Mouse (Mus musculus) hindbrain, embryonic 12.5 days (tissue): Measurements from ENCODE around the gene Wnt9a. TPM values are rescaled to one million over a fixed set of nuclear protein-coding genes. Genes with fewer than 3 reads are reported as not detected.

ENCODE experiments used
- ATAC-seq: fragments of 200-750 bp; cut with Nextera tagmentation; 2 replicates; pipeline ENCODE4 v1.8.0; 2017; ENCODE audit warnings: moderate TSS enrichment; ENCODE audit not compliant: low FRiP score
- H3K27ac ChIP-seq: fragments of 300-500 bp; sonication (generic); 2 replicates; pipeline ENCODE4 v1.5.1; 2016; ENCODE audit warnings: mild to moderate bottlenecking
- H3K27me3 ChIP-seq: fragments of 300-500 bp; sonication (generic); 2 replicates; pipeline ENCODE4 v1.6.1; 2016; ENCODE audit warnings: mild to moderate bottlenecking
- H3K36me3 ChIP-seq: fragments of 300-500 bp; sonication (generic); 2 replicates; pipeline ENCODE4 v1.6.1; 2016; ENCODE audit warnings: mild to moderate bottlenecking
- H3K4me1 ChIP-seq: fragments of 300-500 bp; sonication (generic); 2 replicates; pipeline ENCODE4 v1.6.1; 2016
- H3K4me2 ChIP-seq: fragments of 300-500 bp; sonication (generic); replicated peaks from 2 replicates; pipeline ENCODE4 v1.6.1; 2016; ENCODE audit warnings: mild to moderate bottlenecking
- H3K4me3 ChIP-seq: fragments of 300-500 bp; sonication (generic); 2 replicates; pipeline ENCODE4 v1.5.1; 2016; ENCODE audit warnings: mild to moderate bottlenecking
- H3K9ac ChIP-seq: fragments of 300-500 bp; sonication (generic); 2 replicates; pipeline ENCODE4 v1.6.1; 2016; ENCODE audit warnings: mild to moderate bottlenecking, moderate library complexity
- H3K9me3 ChIP-seq: fragments of 300-500 bp; sonication (generic); replicated peaks from 2 replicates; pipeline ENCODE4 v1.6.1; 2016; ENCODE audit warnings: mild to moderate bottlenecking
- WGBS: fragments of 180-500 bp; shearing (Covaris S2); methylation state at CpG from one replicate; pipeline ENCODE4 v1.1.7; 2016; 5-methylcytosine and 5-hydroxymethylcytosine counted together
- polyA plus RNA-seq: library from polyadenylated mRNA; unstranded; fragments of >200 nt; fragmentation: Nextera tagmentation; extraction: Ambion mirVana; gene quantifications from 2 replicates; pipeline ENCODE4 v1.2.1, GENCODE M21; 2016

Gene Wnt9a
- polyA plus RNA-seq, 1 experiment from 2014 or later: 6.1 TPM

DNA sequence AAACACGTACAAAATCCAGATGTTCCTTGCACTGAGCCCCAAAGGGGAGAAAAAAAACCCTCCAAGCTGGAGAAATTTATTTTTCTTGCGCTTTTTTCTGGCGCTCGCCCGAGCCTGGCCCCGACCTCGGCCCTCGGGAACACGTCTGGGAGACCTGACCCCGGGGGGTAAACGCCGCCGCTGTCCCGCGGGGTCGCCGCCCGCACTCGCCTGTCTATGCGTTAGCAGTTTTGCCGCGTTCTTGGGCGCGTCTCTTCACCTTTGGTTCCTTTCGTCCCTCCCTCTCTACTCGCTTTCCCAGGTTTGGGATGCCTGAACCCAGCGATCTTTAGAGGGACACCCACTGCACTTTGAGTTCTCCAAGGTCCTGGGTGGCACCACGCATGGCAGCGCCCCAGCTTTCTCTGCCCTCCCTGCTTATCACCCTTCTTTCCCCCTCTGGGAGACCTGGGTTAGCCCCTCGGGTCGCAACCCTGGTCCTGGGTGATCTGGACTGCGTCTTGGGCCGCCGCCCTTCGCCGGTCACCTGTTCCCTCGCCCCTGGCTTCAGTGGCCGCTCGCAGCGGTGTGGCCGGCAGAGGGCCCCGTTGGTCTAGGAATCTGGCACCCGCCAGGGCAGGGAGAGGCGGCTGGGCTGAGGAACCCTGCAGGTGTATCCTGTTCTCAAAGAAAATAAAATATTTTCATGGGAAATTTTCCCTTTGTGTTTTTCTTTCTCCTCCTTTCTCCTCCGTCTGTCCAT is 865 bp downstream of the Wnt9a start:
- H3K27me3 ChIP-seq: peaks cover 77% of the 10 kb centered on the region
- no peaks in the 10 kb centered on the region for H3K9me3 ChIP-seq
- H3K36me3 ChIP-seq: no peaks in the 10 kb centered on the region
- H3K4me2 ChIP-seq: peak overlapping the region; percentile 90
- under 1% methylated on average over 45 of the region's 45 CpGs for WGBS
- H3K4me1 ChIP-seq: peaks cover 57% of the 10 kb centered on the region
- peak overlapping the region; percentile 59 for H3K4me3 ChIP-seq
- ATAC-seq: 0 out of 2 replicates have a peak, but pooled peaks have one; percentile 17
- peak overlapping the region; percentile 69; the same call in 1 of the 2 replicates for H3K9ac ChIP-seq
- no peak overlapping the region for H3K27ac ChIP-seq

GRCm38 (mm10) chr11:59308164-59308542 is 1.4 kb downstream of the Wnt9a start:
- Histone ChIP-seq H3K4me2 (peak overlapping the region; percentile 90), H3K9me3 (no peaks in the 10 kb centered on the region), H3K4me3 (peak overlapping the region; percentile 59), H3K36me3 (no peaks in the 10 kb centered on the region), H3K4me1 (peaks cover 63% of the 10 kb centered on the region), H3K9ac (peak overlapping the region; percentile 41), H3K27me3 (peaks cover 78% of the 10 kb centered on the region), H3K27ac (peak overlapping the region; percentile 55; the same call in 1 of the 2 replicates)
- WGBS: 20% methylated on average over 12 of the region's 12 CpGs
- ATAC-seq: 0 out of 2 replicates have a peak, but pooled peaks have one; percentile 16

DNA sequence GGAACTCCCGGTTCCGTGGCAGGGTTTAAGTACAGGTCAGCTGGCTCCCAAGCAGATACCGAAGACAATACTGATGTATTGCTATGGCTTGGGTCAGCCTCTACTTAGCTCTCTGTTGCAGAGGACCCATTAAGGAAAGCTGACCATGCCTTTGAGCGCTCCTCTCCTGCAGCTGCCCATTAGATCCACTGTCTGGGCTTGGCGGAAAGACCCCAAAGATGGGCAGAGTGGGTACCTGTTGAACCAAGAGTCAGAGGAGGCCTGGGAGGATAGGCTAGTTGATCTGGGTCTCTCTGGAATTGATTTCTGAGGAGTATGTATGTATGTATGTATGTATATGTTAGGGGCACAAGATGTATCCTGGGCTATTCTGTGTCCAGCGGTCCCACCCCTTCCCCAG is 1.9 kb downstream of the Wnt9a start:
- Histone ChIP-seq H3K9me3 (no peaks in the 10 kb centered on the region), H3K4me3 (0 out of 2 replicates have a peak overlapping the region, but pooled peaks have one; percentile 59), H3K4me1 (peaks cover 67% of the 10 kb centered on the region), H3K27ac (no peak overlapping the region), H3K9ac (no peak overlapping the region), H3K27me3 (peaks cover 74% of the 10 kb centered on the region), H3K4me2 (peak overlapping the region; percentile 90), H3K36me3 (no peaks in the 10 kb centered on the region)
- ATAC-seq: no peak
- 42% methylated on average over 6 of the region's 6 CpGs for WGBS

DNA sequence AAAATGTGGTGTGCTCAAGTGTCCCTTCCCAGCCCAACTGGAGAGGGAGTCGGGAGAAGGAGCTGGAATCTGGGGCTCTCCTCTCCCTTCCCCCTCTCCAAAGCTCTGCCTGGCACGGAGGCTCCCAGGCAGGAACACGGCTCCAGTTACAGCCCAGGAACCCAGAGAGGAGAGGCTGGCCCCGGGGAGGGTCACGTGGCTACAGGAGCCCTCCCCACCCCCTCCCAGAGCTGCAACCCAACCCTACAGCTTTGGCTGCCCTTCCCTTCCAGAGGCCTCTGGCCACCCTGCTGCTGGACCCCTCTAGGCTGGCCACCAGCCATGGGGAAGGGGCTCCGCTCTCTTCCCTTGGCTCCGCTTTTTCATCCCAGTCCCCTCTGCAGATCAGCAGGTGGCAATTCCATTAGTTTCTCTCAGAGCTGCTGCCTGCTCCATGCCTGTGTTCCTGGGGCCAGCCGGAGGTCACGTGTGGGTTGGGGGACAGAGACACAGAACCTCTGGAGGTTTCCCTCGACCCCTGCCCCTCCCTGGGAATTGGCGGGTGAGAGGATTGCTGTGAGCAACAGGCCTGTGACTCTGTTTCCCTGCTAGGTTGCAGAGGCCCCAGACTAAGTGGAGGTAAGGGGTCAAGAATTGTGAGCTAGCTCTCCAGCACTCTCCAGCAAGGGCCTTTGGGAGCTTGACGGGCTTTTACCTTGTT is 2.5 kb downstream of the Wnt9a start:
- Histone ChIP-seq H3K36me3 (no peaks in the 10 kb centered on the region), H3K27ac (peak overlapping the region; percentile 17; the same call in 1 of the 2 replicates), H3K4me3 (no peak overlapping the region), H3K9ac (peak overlapping the region; percentile 1; the same call in 1 of the 2 replicates), H3K4me1 (peaks cover 71% of the 10 kb centered on the region), H3K4me2 (peak overlapping the region; percentile 90; the same call in 1 of the 2 replicates), H3K27me3 (peaks cover 67% of the 10 kb centered on the region), H3K9me3 (no peaks in the 10 kb centered on the region)
- WGBS: 7% methylated on average over 10 of the region's 12 CpGs
- ATAC-seq: no peak

DNA sequence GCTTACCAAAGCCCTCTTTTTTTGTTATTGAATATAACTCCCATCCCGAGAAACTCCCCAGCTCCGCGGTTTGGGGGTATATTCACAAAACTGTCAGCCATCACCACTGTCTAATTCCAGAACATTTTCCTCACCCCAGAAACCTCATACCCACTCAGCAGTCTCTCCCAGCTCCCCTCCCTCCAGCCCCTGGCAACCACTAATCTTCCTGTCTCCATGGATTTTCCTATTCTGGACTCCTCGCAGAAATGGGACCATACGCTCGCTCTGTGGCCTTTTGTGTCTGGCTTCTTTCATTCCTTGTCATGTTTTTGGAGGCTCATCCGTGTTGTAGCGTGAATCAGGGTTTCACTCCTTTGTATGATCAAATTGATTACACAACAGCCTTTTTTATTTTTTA is 3.2 kb downstream of the Wnt9a start:
- no peak overlapping the region for H3K4me3 ChIP-seq
- H3K36me3 ChIP-seq: no peaks in the 10 kb centered on the region
- H3K4me1 ChIP-seq: peaks cover 71% of the 10 kb centered on the region
- no peak overlapping the region for H3K4me2 ChIP-seq
- H3K27me3 ChIP-seq: peaks cover 60% of the 10 kb centered on the region
- H3K9me3 ChIP-seq: no peaks in the 10 kb centered on the region
- no peak for ATAC-seq
- no peak overlapping the region for H3K9ac ChIP-seq
- peak overlapping the region; percentile 17; the same call in 1 of the 2 replicates for H3K27ac ChIP-seq
- WGBS: 38% methylated on average over 8 of the region's 8 CpGs

DNA sequence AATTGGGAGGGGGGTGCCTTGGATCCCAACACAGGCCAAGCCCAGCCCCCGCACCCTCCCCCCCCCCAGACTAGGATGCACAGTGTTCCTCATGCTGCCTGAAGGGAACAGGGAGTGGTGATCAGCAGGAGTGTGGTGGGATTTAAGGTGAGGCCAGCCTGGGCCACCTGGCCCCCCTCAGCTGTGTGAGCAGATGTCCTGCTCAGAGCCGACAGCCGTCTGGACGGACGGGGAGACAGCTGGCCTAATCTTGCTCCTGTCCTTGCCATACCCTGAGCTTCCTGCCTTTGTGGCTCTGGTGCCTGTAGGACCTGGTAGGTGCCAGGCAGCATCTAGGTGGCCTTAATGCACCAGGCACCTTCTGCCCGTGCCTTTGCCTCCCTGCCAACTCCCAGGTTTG is 5.3 kb downstream of the Wnt9a start:
- ATAC-seq: no peak

DNA sequence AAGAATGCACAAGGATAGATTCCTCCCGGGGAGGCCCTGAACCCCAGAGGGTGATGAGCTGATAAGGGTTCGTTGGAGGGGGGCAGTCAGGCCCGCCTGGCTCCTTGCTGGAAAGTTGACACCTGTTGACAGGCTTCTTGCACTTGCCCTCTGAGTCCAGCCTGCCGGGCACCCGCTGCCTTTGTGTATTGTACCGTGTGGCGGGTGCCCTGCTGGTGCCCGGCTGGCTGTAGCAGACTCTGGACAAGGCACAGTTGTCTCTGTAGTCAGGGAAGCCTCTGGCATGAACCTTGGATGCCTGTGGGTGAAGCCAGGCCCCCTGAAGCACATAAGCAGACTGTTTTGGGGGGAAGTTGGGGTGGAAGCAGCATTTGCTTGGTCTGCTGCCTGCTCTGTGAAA is 5.8 kb downstream of the Wnt9a start:
- 51% methylated on average over 8 of the region's 8 CpGs for WGBS
- no peak overlapping the region for H3K27ac ChIP-seq
- no peaks in the 10 kb centered on the region for H3K9me3 ChIP-seq
- H3K27me3 ChIP-seq: peaks cover 43% of the 10 kb centered on the region
- no peak overlapping the region for H3K4me3 ChIP-seq
- peaks cover 52% of the 10 kb centered on the region for H3K4me1 ChIP-seq
- ATAC-seq: no peak
- H3K36me3 ChIP-seq: no peaks in the 10 kb centered on the region
- no peak overlapping the region for H3K9ac ChIP-seq
- no peak overlapping the region for H3K4me2 ChIP-seq

More for the DNA sequence above, 5.3 kb downstream of the Wnt9a start:
- Histone ChIP-seq H3K27me3 (peaks cover 47% of the 10 kb centered on the region), H3K4me3 (no peak overlapping the region), H3K27ac (no peak overlapping the region), H3K9ac (no peak overlapping the region), H3K36me3 (no peaks in the 10 kb centered on the region), H3K4me2 (no peak overlapping the region), H3K9me3 (no peaks in the 10 kb centered on the region), H3K4me1 (peaks cover 57% of the 10 kb centered on the region)
- WGBS: 54% methylated on average over 6 of the region's 6 CpGs

DNA sequence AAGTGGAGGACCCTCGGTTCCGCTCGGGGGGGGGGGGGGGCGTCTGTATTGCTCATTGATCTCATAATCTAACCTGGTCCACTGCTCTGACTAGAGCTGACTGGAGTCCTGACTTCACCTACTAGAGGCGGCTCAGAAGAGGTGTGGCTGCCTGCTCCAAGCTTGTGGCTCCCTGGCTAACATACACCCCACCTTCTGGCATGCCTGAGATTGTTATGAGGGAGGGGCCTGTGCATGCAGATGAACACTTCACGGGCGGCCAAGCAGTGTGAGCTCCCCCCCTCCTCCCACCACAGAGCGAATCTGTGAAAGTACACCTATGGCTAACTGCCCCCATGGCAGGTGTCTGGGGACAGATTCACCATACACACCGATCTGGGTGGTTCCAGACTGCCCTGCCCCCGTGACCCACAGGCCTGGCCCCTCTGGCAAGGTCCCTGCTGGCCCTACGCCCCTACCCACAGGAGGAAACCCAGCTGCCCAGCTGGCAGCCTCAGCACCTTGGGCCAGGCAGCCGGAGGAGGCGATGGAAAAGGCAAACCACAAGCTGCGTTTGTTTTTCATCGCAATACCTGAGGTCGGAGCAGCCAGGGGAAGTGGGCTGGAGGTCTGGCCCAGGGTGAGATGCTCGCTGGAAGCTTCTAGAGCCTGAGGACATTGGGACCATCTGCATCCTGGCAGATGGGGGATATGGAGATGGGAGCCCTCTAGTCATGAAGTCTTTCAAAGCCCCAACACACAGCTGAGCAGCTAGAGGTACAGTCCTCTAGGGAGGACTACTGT is 6.5 kb downstream of the Wnt9a start:
- Histone ChIP-seq H3K9ac (no peak overlapping the region), H3K4me2 (no peak overlapping the region), H3K36me3 (no peaks in the 10 kb centered on the region), H3K4me3 (no peak overlapping the region), H3K9me3 (no peaks in the 10 kb centered on the region), H3K27ac (no peak overlapping the region), H3K4me1 (peaks cover 45% of the 10 kb centered on the region), H3K27me3 (peaks cover 36% of the 10 kb centered on the region)
- ATAC-seq: no peak
- WGBS: 69% methylated on average over 17 of the region's 17 CpGs

GRCm38 (mm10) chr11:59313944-59314343 is 7.2 kb downstream of the Wnt9a start:
- Histone ChIP-seq H3K36me3 (no peaks in the 10 kb centered on the region), H3K4me1 (peaks cover 38% of the 10 kb centered on the region), H3K27me3 (peaks cover 29% of the 10 kb centered on the region), H3K9me3 (no peaks in the 10 kb centered on the region), H3K4me2 (no peak overlapping the region), H3K4me3 (no peak overlapping the region), H3K9ac (no peak overlapping the region), H3K27ac (no peak overlapping the region)
- 63% methylated on average over 11 of the region's 11 CpGs for whole genome bisulfite sequencing
- ATAC-seq: no peak

DNA sequence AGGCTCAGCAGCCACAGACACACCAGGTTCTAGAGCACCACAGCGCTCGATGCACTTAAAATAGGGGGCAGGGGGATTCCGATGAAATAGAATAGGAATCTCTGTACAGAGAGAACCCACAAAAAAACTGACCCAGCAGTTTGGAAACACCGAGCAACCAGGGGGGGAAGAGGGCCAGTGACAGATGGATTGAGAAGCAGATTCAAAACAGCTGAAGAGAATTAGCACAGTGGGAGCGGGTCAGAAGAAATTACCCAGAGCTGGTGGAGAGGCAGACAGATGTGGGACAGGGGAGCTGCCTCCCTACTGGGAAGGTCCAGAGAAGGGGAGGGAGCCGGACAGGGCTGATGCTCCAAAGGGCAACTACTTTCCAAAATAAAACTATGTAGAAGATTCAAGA is 9.8 kb downstream of the Wnt9a start:
- peaks cover 17% of the 10 kb centered on the region for H3K27me3 ChIP-seq

GRCm38 (mm10) chr11:59322988-59323387 is 16.3 kb downstream of the Wnt9a start:
- H3K27me3 ChIP-seq: 0 out of 2 replicates have a peak, but pooled peaks cover 6% of the 10 kb centered on the region
- H3K4me3 ChIP-seq: no peak overlapping the region
- H3K36me3 ChIP-seq: no peaks in the 10 kb centered on the region
- no peak overlapping the region for H3K9ac ChIP-seq
- H3K27ac ChIP-seq: no peak overlapping the region
- ATAC-seq: no peak
- no peak overlapping the region for H3K4me2 ChIP-seq
- peaks cover 3% of the 10 kb centered on the region; the same call in 1 of the 2 replicates for H3K4me1 ChIP-seq
- WGBS: 79% methylated on average over 3 of the region's 3 CpGs
- H3K9me3 ChIP-seq: no peaks in the 10 kb centered on the region

More for the DNA sequence above, 9.8 kb downstream of the Wnt9a start:
- no peak overlapping the region for H3K27ac ChIP-seq
- H3K9me3 ChIP-seq: no peaks in the 10 kb centered on the region
- no peak for ATAC-seq
- no peak overlapping the region for H3K4me3 ChIP-seq
- H3K36me3 ChIP-seq: no peaks in the 10 kb centered on the region
- no peak overlapping the region for H3K4me2 ChIP-seq
- peaks cover 20% of the 10 kb centered on the region for H3K4me1 ChIP-seq
- no peak overlapping the region for H3K9ac ChIP-seq
- 56% methylated on average over 6 of the region's 6 CpGs for WGBS

GRCm38 (mm10) chr11:59324777-59325176 is 18.0 kb downstream of the Wnt9a start:
- 86% methylated on average over 5 of the region's 5 CpGs for WGBS

More at GRCm38 (mm10) chr11:59324777-59325176, 18.0 kb downstream of the Wnt9a start:
- ATAC-seq: no peak
- H3K4me2 ChIP-seq: no peak overlapping the region
- 0 out of 2 replicates have a peak, but pooled peaks cover 6% of the 10 kb centered on the region for H3K27me3 ChIP-seq
- H3K9ac ChIP-seq: no peak overlapping the region
- H3K27ac ChIP-seq: no peak overlapping the region
- H3K36me3 ChIP-seq: no peaks in the 10 kb centered on the region
- no peaks in the 10 kb centered on the region for H3K9me3 ChIP-seq
- H3K4me1 ChIP-seq: peaks cover 14% of the 10 kb centered on the region
- no peak overlapping the region for H3K4me3 ChIP-seq
